Mouse (Mus musculus) adrenal gland, adult 2 months (tissue): ENCODE data around the gene Prpf4b. TPM values are rescaled to one million over a fixed set of nuclear protein-coding genes. Genes with fewer than 3 reads are reported as not detected.
"Not testable (repeated sequence)": the region's sequence is repeated elsewhere in the genome, so short reads cannot be mapped to it uniquely, and the experiment has no call there.

ENCODE experiments used
- DNase-seq: peaks from one replicate; pipeline ENCODE4 v3.0.0; 2021
- polyA plus RNA-seq: library from polyadenylated mRNA; depleted of rRNA; stranded (reverse); fragments of >200 nt; gene quantifications from 2 replicates; pipeline ENCODE4 v1.2.3, GENCODE M21; 2012; rRNA removed
- total RNA-seq, 2 experiments: library from RNA; stranded (reverse); gene quantifications; 2 replicates each; pipeline ENCODE4 v1.2.3; 2021

Gene Prpf4b
- total and polyA plus RNA-seq, 3 experiments: 3.2 to 95.7 (median 66.3) TPM

DNA sequence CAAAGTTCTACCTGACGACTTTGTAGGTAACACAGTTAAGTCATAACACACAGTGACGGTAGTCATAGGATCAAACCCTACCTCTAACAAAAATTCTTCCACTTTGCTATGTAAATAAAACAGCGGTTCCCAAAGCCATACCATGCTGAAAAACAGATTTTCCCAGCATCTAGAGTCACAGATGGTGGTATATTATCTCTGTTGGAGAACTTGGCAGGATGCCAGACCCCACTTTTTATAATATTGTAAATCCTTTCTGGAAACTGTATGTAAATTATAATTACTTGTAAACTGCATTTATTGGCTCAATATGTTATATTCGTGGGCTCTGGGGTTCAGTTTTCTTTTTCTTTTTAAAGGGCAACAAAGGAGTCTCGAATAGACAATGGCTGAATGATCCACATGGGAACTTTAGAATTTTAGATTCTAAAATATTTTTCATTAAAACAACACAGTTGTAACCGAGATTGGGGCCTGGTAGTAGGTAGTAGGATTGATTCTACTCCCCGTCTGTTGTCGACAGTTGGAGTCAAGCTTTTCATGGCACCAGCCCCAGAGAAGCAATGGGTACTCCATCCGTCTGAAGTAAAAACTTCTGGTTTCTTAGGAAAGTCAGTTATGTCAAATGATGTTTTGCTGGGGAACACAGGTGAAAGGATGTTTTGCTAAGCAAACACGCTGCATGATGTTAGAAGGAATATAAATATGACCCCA is 60.0 kb downstream of the Prpf4b start:
- no peak for DNase-seq

DNA sequence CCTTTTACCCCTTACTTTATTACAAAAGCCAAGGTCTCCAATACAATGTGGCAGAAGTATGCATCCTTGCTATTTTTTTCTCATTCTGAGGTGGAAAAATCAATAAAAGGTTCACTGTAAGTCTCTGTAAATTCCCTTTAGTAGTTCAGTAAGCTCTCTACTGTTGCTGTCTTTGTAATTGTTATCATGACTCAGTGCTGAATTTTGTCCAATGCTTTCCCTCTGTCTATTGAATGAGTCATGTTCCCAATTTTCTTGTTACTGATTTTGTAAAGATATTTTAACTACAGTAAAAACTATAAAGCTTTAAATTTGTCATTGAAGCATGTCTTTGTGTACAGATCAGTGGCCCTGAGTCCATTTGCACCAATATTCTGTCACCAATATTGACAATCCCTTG is 67.3 kb downstream of the Prpf4b start:
- no peak for DNase-seq

DNA sequence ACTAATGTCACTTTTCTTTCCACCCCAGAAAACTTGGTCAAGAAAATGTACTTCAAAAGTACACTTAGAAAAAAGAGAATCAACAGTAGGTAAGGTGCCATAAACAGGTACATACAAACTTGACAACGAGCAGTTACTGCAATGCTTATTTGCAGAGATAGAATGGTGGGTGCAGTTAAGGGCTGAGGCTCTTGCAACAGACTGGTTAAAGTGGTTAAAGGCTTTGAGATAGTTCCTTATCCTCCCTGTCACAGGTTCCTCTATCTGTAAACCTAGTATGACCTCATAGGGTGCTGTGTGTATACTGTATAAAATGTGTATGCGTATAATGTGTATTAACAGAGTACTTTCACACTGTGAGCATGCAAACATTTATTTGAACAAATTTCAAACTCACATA is 76.3 kb downstream of the Prpf4b start:
- not testable (repeated sequence) for DNase-seq

Other genes starting within 250 kb of the Prpf4b start
- gene Pxdc1, start 221.8 kb upstream of the Prpf4b start, total RNA-seq: 1 to 10 TPM; 3.3 to 3.4 TPM
- gene Pxdc1, start 221.8 kb upstream of the Prpf4b start, polyA plus RNA-seq: 5.3 and 9.1 TPM in 2 replicates
- not detected for gene Fam50b, start 140.5 kb upstream of the Prpf4b start, total RNA-seq
- not detected in 2 replicates for gene Fam50b, start 140.5 kb upstream of the Prpf4b start, polyA plus RNA-seq
- gene Fam217a, start 49.0 kb downstream of the Prpf4b start, total RNA-seq: 1 to 10 TPM; 1.1 to 1.4 TPM
- 0.20 and 0.46 TPM in 2 replicates for gene Fam217a, start 49.0 kb downstream of the Prpf4b start, polyA plus RNA-seq
- gene 4933417A18Rik, start 49.1 kb downstream of the Prpf4b start, total RNA-seq: not detected
- not detected in 2 replicates for gene 4933417A18Rik, start 49.1 kb downstream of the Prpf4b start, polyA plus RNA-seq
- 1 to 10 TPM; 2.6 to 3.0 TPM for gene Eci3, start 88.5 kb downstream of the Prpf4b start, total RNA-seq
- gene Eci3, start 88.5 kb downstream of the Prpf4b start, polyA plus RNA-seq: 0.35 TPM in 2 replicates
- 100 to 1,000 TPM in 1 of 2 experiments, 10 to 100 TPM in 1; 98.3 to 131 TPM for gene Eci2, start 151.8 kb downstream of the Prpf4b start, total RNA-seq
- 38.3 and 39.4 TPM in 2 replicates for gene Eci2, start 151.8 kb downstream of the Prpf4b start, polyA plus RNA-seq